Mouse (Mus musculus) spleen, adult 2 months (tissue): ENCODE measurements around the gene Tbx21. TPM values are rescaled to one million over a fixed set of nuclear protein-coding genes. Genes with fewer than 3 reads are reported as not detected.

Experiments used
- DNase-seq, 2 experiments: peaks; one replicate each; pipeline versions ENCODE4 v3.0.0 to v3.0.0-alpha.2; 2012 to 2021; ENCODE audit warnings: low spot score in 2 of 2, low read depth in 1 of 2
- H3K27ac ChIP-seq: fragments of 200-500 bp; 2 replicates; pipeline ENCODE4 v1.5.1; 2012; ENCODE audit warnings: low read length, inconsistent platforms; ENCODE audit not compliant: insufficient read depth
- H3K27me3 ChIP-seq: fragments of 200-500 bp; 2 replicates; pipeline ENCODE4 v1.6.1; 2012; ENCODE audit warnings: mild to moderate bottlenecking, moderate library complexity, low read length, inconsistent platforms; ENCODE audit not compliant: control insufficient read depth, insufficient read depth
- H3K36me3 ChIP-seq: fragments of 200-500 bp; 2 replicates; pipeline ENCODE4 v1.6.1; 2012; ENCODE audit warnings: mild to moderate bottlenecking, low read length, inconsistent platforms; ENCODE audit not compliant: control insufficient read depth, insufficient read depth
- H3K4me1 ChIP-seq: fragments of 200-500 bp; 2 replicates; pipeline ENCODE4 v1.6.1; 2011; ENCODE audit warnings: inconsistent platforms; ENCODE audit not compliant: control insufficient read depth, insufficient read depth, insufficient read length
- H3K4me3 ChIP-seq: fragments of 200-500 bp; 2 replicates; pipeline ENCODE4 v1.5.1; 2011; ENCODE audit warnings: mild to moderate bottlenecking, inconsistent platforms; ENCODE audit not compliant: insufficient read depth, insufficient read length; ENCODE audit errors: extremely low read depth
- CTCF ChIP-seq: fragments of 200-500 bp; IDR thresholded peaks from 2 replicates; pipeline ENCODE4 v1.5.1; 2011; ENCODE audit warnings: mild to moderate bottlenecking, inconsistent platforms; ENCODE audit not compliant: insufficient read depth, insufficient read length, insufficient replicate concordance; ENCODE audit errors: extremely low read depth
- POLR2A ChIP-seq: fragments of 200-500 bp; IDR thresholded peaks from 2 replicates; pipeline ENCODE4 v1.6.1; 2011; ENCODE audit warnings: low read depth, low read length, inconsistent platforms
- WGBS: fragments of 180-500 bp; shearing (Covaris S2); methylation state at CpG from one replicate; pipeline ENCODE4 v1.1.7; 2018; 5-methylcytosine and 5-hydroxymethylcytosine counted together
- polyA plus RNA-seq: library from polyadenylated mRNA; depleted of rRNA; stranded (reverse); fragments of >200 nt; gene quantifications from 2 replicates; pipeline ENCODE4 v1.2.3, GENCODE M21; 2012

The Tbx21 gene
- polyA plus RNA-seq, 1 experiment: 10.9 TPM

GRCm38 (mm10) chr11:97084821-97085505, 30.2 kb downstream of the Tbx21 start:
- no peak overlapping the region for H3K27ac ChIP-seq
- TF ChIP-seq POLR2A (no peak), CTCF (no peak)
- no peak overlapping the region for H3K4me3 ChIP-seq
- no peaks in the 10 kb centered on the region for H3K36me3 ChIP-seq
- no peaks in the 10 kb centered on the region for H3K4me1 ChIP-seq
- H3K27me3 ChIP-seq: 0 out of 2 replicates have a peak, but pooled peaks cover 1% of the 10 kb centered on the region
- no peak for DNase-seq
- WGBS: 86% methylated on average over 15 of the region's 15 CpGs

- no peaks in the 10 kb centered on the region for H3K36me3 ChIP-seq
- H3K27me3 ChIP-seq: 0 out of 2 replicates have a peak, but pooled peaks cover 1% of the 10 kb centered on the region
- H3K4me3 ChIP-seq: no peak overlapping the region
- DNase-seq: no peak
- H3K4me1 ChIP-seq: no peaks in the 10 kb centered on the region
- H3K27ac ChIP-seq: no peak overlapping the region
- WGBS: 31% methylated on average over 22 of the region's 22 CpGs
- TF ChIP-seq CTCF (no peak), POLR2A (no peak)
Measured at GRCm38 (mm10) chr11:97083401-97084140, 31.6 kb downstream of the Tbx21 start.

- peak; percentile 19 to 44 for DNase-seq
- TF ChIP-seq CTCF (peak; percentile 14; the same call in 1 of the 2 replicates), POLR2A (no peak)
- WGBS: 31% methylated on average over 11 of the region's 11 CpGs
Measured at GRCm38 (mm10) chr11:97082977-97083376, 32.2 kb downstream of the Tbx21 start.

GRCm38 (mm10) chr11:97080291-97080690, 34.8 kb downstream of the Tbx21 start:
- no peak for TF ChIP-seq CTCF
- TF ChIP-seq POLR2A: no peak
- WGBS: 74% methylated on average over 9 of the region's 9 CpGs
- Histone ChIP-seq H3K36me3 (no peaks in the 10 kb centered on the region), H3K4me1 (no peaks in the 10 kb centered on the region), H3K27ac (no peak overlapping the region), H3K27me3 (0 out of 2 replicates have a peak, but pooled peaks cover 1% of the 10 kb centered on the region), H3K4me3 (no peak overlapping the region)
- no peak for DNase-seq

More at GRCm38 (mm10) chr11:97082977-97083376, 32.2 kb downstream of the Tbx21 start:
- H3K27me3 ChIP-seq: 0 out of 2 replicates have a peak, but pooled peaks cover 1% of the 10 kb centered on the region
- H3K4me3 ChIP-seq: no peak overlapping the region
- no peaks in the 10 kb centered on the region for H3K36me3 ChIP-seq
- H3K27ac ChIP-seq: no peak overlapping the region
- no peaks in the 10 kb centered on the region for H3K4me1 ChIP-seq

- no peak for DNase-seq
- H3K36me3 ChIP-seq: no peaks in the 10 kb centered on the region
- H3K4me3 ChIP-seq: no peak overlapping the region
- H3K27me3 ChIP-seq: no peaks in the 10 kb centered on the region
- WGBS: 55% methylated on average over 4 of the region's 4 CpGs
- H3K27ac ChIP-seq: no peak overlapping the region
- no peaks in the 10 kb centered on the region for H3K4me1 ChIP-seq
- TF ChIP-seq POLR2A (no peak), CTCF (no peak)
Measured at GRCm38 (mm10) chr11:97078751-97079150, 36.4 kb downstream of the Tbx21 start.

GRCm38 (mm10) chr11:97074235-97074634, 40.9 kb downstream of the Tbx21 start:
- Histone ChIP-seq H3K36me3 (no peaks in the 10 kb centered on the region), H3K27me3 (no peaks in the 10 kb centered on the region), H3K4me1 (no peaks in the 10 kb centered on the region), H3K4me3 (no peak overlapping the region), H3K27ac (no peak overlapping the region)
- no peak for DNase-seq
- WGBS: 71% methylated on average over 8 of the region's 8 CpGs
- no peak for TF ChIP-seq POLR2A

GRCm38 (mm10) chr11:97072533-97072932, 42.6 kb downstream of the Tbx21 start:
- DNase-seq: no peak
- Histone ChIP-seq H3K27ac (no peak overlapping the region), H3K36me3 (peaks cover 11% of the 10 kb centered on the region), H3K27me3 (no peaks in the 10 kb centered on the region), H3K4me3 (no peak overlapping the region), H3K4me1 (no peaks in the 10 kb centered on the region)
- WGBS: 30% methylated on average over 3 of the region's 3 CpGs
- no peak for TF ChIP-seq POLR2A
- no peak for TF ChIP-seq CTCF
